Mouse (Mus musculus) testis, adult 2 months (tissue): ENCODE measurements around the gene Sim2.

ENCODE experiments used
- CTCF ChIP-seq: fragments of 200-500 bp; IDR thresholded peaks from 2 replicates; pipeline ENCODE4 v1.5.1; 2012; ENCODE audit warnings: low read depth, mild to moderate bottlenecking, inconsistent platforms, low read length, moderate library complexity; ENCODE audit not compliant: control insufficient read depth, insufficient read depth, insufficient replicate concordance
- POLR2A ChIP-seq: fragments of 200-500 bp; IDR thresholded peaks from 2 replicates; pipeline ENCODE4 v1.6.1; 2012; ENCODE audit warnings: low read depth, mild to moderate bottlenecking, inconsistent platforms, low read length, moderate library complexity; ENCODE audit not compliant: control insufficient read depth

DNA sequence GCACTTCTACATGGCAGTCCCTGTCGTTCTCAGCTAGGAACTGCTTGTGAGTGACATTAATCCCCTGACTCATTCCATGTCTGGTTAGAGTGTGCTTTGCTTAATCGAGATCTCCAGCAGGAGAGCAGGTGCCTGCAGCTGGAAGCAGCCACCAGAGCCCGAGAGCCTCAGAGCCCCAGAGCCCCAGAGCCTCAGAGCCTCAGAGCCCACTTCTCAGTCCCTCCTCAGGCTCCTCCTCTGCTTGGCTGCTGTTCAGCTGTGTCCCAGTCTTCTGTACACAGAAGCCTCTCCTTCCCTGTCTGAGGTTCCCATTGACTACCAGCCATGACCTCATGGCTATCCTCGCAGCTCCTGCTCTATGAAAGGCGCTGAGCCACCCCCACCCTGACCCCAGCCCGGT lies 32.6 kb downstream of the Sim2 start:
- TF ChIP-seq POLR2A (no peak), CTCF (no peak)
